Mouse (Mus musculus): ENCODE results near the gene Prpsap1. TPM values are rescaled to one million over a fixed set of nuclear protein-coding genes. Genes with fewer than 3 reads are reported as not detected.

Gene Prpsap1
- 106 and 131 TPM in 2 replicates for polyA plus RNA-seq (2012; rRNA removed)

DNA sequence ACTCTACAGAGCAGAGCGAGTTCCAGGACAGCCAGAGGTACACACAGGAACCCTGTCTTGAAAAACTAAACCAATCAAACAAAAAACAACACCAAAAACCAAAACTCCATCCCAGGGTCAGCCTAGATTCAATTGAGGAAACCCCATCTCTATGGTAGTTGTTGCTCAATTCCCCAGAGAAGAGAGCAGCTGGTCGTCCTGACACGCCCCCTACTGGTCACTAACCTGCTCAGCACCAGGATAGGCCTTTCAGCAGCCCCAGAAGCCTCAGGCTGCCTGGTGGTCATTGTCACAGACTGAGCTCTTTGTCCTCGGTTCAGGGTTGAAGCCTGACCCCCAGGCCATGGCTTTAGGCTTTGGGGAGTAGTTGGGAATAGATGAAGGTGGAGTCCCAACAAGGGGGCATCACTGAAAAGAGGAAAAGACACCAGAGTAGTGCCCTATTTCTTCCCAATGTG, at the start of gene Prpsap1:
Gene Prpsap1, minus strand, starts transcription at position 408 of the 458 bp plus-strand sequence.

DNA sequence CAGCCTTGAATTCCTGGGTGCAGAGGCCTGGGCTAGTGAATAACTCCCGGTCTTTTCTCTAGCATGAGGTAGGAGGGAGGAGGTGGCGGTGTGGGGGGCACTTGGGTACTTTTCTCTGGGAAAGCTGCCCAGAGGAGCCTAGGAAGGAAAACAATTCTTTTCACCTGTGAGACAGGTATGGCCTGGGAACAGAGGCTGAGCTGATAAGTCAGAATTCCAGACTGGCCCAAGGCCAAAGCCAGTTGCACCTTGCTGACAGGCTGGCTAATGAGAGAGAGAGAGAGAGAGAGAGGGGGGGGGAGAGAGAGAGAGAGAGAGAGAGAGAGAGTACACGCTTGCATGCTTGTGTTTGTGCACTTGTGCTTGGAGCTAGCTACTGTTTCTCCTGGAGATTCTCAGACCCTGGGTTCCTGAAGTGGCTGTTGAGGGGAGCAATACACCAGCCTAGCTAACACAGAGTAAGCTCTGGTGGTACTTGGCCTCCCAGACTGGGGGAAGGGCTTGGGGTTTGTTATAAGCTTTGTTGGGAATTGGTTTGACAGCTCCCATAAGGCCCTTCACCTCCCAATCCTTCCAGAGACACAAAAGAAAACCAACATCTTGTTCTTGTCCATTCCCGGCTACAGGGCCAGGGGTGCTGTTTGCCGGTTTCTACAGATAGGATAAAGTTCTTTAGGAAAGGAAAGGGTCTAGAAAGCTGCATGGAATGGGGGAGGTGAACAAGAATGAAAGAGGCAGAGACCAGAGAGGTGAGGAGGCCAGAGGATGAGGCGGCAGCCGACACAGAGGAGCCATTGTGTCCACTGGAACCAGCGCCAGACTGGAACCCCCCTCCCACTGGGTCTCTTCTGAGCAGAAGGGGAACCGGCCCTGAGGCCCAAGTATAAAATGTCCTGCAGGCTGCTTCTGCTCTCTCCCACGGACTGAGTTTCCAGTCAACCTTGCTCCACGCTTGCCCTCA, 36.5 kb upstream of the Prpsap1 start, which contains the start of gene Sphk1:
Gene Sphk1, plus strand, starts transcription at position 739 of the 961 bp plus-strand sequence.

DNA sequence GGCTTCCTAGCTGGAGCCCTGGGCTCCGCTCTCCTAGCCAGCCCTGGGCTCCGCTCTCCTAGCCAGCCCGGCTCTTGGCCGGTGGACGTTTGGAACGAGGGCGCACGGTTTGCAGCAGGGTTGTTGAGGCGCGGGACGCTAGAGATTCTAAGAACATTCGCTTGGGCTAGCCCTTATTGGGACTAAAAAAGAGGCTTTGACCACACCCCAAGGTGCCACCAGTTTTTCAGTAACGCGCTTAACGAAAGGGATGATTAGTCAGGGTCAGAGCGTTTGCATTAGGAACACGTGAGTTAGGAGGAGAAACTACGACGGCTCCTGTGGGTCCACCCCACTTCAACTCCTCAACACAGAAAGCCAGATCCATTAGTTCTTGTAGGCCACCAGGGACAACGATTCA, 27.9 kb downstream of the Prpsap1 start, which contains the start of gene Qrich2:
Gene Qrich2, minus strand, starts transcription at position 101 of the 400 bp plus-strand sequence.

DNA sequence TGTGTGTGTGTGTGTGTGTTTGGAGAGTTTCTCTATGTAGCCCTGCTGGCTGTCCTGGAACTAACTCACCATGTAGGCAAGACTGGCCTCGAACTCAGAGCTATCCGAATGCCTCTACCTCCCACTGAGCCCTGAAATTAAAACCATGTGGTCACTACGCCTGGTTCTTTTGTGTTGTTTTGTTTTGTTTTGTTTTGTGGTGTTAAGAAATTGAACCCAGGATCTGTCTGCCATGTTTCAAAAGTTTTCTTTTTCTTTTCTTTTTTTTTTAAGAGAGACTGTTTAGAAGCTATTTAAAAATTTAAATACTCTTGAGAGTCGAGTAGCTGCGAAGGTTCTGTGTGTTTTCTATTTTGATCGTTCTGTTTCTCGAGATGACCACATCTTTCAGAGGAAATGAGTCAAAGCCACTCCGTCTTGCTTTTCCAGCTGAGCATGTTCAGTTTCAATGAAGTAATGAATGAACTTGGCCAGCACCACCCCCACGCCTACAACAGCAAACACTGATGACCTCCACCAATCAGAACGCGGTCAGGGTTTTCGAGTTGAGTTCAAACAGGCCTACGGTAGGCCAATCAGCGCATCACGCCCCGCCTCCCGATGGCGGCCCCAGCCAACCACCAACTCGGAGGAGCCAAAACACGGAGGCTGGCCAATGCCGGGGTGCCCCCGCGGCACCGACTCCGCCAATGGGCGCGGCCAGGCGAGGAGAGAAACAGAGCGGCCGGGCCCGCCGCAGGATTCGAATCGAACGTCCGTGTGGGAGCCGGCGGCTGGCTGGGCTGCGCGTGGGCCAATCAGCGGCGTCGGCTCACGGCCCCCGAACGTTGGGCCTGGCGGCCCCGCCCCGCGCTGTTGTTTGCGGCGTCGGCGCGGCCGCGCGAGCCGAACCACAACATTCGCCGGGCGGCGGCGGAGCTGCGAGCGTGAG, 60.4 kb downstream of the Prpsap1 start, which contains the start of gene Ubald2:
Gene Ubald2, plus strand, starts transcription at position 739 of the 931 bp plus-strand sequence.

Other genes starting within 250 kb of the Prpsap1 start
- 90.9 and 101 TPM in 2 replicates for gene Srp68, start 220.0 kb downstream of the Prpsap1 start, polyA plus RNA-seq (2012; rRNA removed)
- gene Galr2, start 213.3 kb downstream of the Prpsap1 start, polyA plus RNA-seq (2012; rRNA removed), result 0.21 and 0.23 TPM in 2 replicates
- 56.4 and 74.6 TPM in 2 replicates for gene Exoc7, start 187.0 kb downstream of the Prpsap1 start, polyA plus RNA-seq (2012; rRNA removed)
- gene Foxj1, start 158.8 kb downstream of the Prpsap1 start, polyA plus RNA-seq (2012; rRNA removed), result 6.3 and 10.8 TPM in 2 replicates
- 16.4 and 30.4 TPM in 2 replicates for gene Rnf157, start 81.2 kb downstream of the Prpsap1 start, polyA plus RNA-seq (2012; rRNA removed)
- 91.3 and 135 TPM in 2 replicates for gene Ubald2, start 60.1 kb downstream of the Prpsap1 start, polyA plus RNA-seq (2012; rRNA removed)
- gene Qrich2, start 28.0 kb downstream of the Prpsap1 start, polyA plus RNA-seq (2012; rRNA removed), result 0.12 and 0.14 TPM in 2 replicates
- gene Sphk1, start 36.7 kb upstream of the Prpsap1 start, polyA plus RNA-seq (2012; rRNA removed), result 7.0 and 10.9 TPM in 2 replicates
- 34.7 and 36.3 TPM in 2 replicates for gene Ube2o, start 87.2 kb upstream of the Prpsap1 start, polyA plus RNA-seq (2012; rRNA removed)
- 0.18 and 0.27 TPM in 2 replicates for gene Aanat, start 92.2 kb upstream of the Prpsap1 start, polyA plus RNA-seq (2012; rRNA removed)
- 2.6 and 6.7 TPM in 2 replicates for gene Rhbdf2, start 132.8 kb upstream of the Prpsap1 start, polyA plus RNA-seq (2012; rRNA removed)
- 0.23 and 0.32 TPM in 2 replicates for gene Prcd, start 159.3 kb upstream of the Prpsap1 start, polyA plus RNA-seq (2012; rRNA removed)
- gene Cygb, start 160.1 kb upstream of the Prpsap1 start, polyA plus RNA-seq (2012; rRNA removed), result 2.0 and 3.7 TPM in 2 replicates